Mouse (Mus musculus) brain, embryonic 14.5 days (tissue): Measurements from ENCODE around the gene Cyp21a1.
"Not testable (repeated sequence)": the region's sequence is repeated elsewhere in the genome, so short reads cannot be mapped to it uniquely, and the experiment has no call there.

Experiments used
- CTCF ChIP-seq: fragments of 200-500 bp; IDR thresholded peaks from 2 replicates; pipeline ENCODE4 v1.5.1; 2012; ENCODE audit warnings: inconsistent platforms, mild to moderate bottlenecking, moderate library complexity, borderline replicate concordance; ENCODE audit not compliant: insufficient read depth, insufficient read length; ENCODE audit errors: extremely low read depth
- POLR2A ChIP-seq: fragments of 200-500 bp; IDR thresholded peaks from 2 replicates; pipeline ENCODE4 v1.6.1; 2012; ENCODE audit warnings: mild to moderate bottlenecking, inconsistent platforms, borderline replicate concordance; ENCODE audit not compliant: poor library complexity, insufficient read depth, insufficient read length, severe bottlenecking; ENCODE audit errors: extremely low read depth

DNA sequence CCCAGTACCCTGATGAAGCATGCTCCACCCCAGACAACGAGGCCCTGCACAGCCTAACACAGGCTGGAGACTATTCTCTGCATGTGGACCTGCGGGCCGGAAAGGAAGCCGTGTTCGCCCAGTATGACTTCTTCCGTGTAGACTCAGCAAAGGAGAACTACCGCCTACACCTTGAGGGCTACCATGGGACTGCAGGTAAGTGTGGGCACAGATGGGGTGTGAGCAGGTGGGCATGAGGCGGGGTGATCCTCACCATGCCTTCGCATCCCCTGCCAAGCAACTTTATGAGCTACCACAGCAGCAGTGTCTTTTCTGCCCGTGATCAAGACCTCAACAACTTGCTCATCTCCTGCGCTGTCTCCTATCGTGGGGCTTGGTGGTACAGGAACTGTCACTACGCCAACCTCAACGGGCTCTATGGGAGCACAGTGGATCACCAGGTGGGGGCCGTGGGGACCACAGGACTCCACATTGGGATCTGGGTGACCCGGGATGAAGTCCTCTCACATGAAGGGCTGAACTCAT, 3.5 kb downstream of the Cyp21a1 start:
- TF ChIP-seq POLR2A, CTCF: not testable (repeated sequence)
